Mouse (Mus musculus): ENCODE data around the gene Ifngr1.

GRCm38 (mm10) chr10:19570716-19571115 is 21.0 kb upstream of the Ifngr1 start:
- TF ChIP-seq CTCF (IDR thresholded peaks at IDR 0.05; ENCODE audit: low read depth) (no peak), EP300 (IDR thresholded peaks at IDR 0.05; ENCODE audit: low read depth) (no peak)

Data from heart, postnatal 0 days (tissue).